Mouse (Mus musculus) small intestine, adult 2 months (tissue): Measurements from ENCODE around the gene Obox3. TPM values are rescaled to one million over a fixed set of nuclear protein-coding genes. Genes with fewer than 3 reads are reported as not detected.
"Not testable (repeated sequence)": the region's sequence is repeated elsewhere in the genome, so short reads cannot be mapped to it uniquely, and the experiment has no call there.

ENCODE experiments used
- H3K27ac ChIP-seq: fragments of 200-500 bp; 2 replicates; pipeline ENCODE4 v1.5.1; 2012; ENCODE audit warnings: low read depth, low read length, control low read depth, inconsistent platforms; ENCODE audit not compliant: insufficient read depth
- H3K27me3 ChIP-seq: fragments of 200-500 bp; 2 replicates; pipeline ENCODE4 v1.6.1; 2012; ENCODE audit warnings: mild to moderate bottlenecking, moderate library complexity, low read length, inconsistent platforms; ENCODE audit not compliant: control insufficient read depth, insufficient read depth
- H3K36me3 ChIP-seq: fragments of 200-500 bp; 2 replicates; pipeline ENCODE4 v1.6.1; 2012; ENCODE audit warnings: mild to moderate bottlenecking, low read length, control low read depth, inconsistent platforms; ENCODE audit not compliant: control insufficient read depth, insufficient read depth
- H3K4me1 ChIP-seq: fragments of 200-500 bp; 2 replicates; pipeline ENCODE4 v1.6.1; 2012; ENCODE audit warnings: low read length, inconsistent platforms, mixed read lengths; ENCODE audit not compliant: control insufficient read depth, insufficient read depth, insufficient read length
- H3K4me3 ChIP-seq: fragments of 200-500 bp; 2 replicates; pipeline ENCODE4 v1.5.1; 2012; ENCODE audit warnings: low read depth, mild to moderate bottlenecking, control low read depth, inconsistent platforms, low read length, moderate library complexity
- WGBS: fragments of 180-500 bp; shearing (Covaris S2); methylation state at CpG from one replicate; pipeline ENCODE4 v1.1.7; 2018; 5-methylcytosine and 5-hydroxymethylcytosine counted together
- polyA plus RNA-seq: library from polyadenylated mRNA; depleted of rRNA; stranded (reverse); fragments of >200 nt; gene quantifications from 2 replicates; pipeline ENCODE4 v1.2.3, GENCODE M21; 2012; rRNA removed

The Obox3 gene
- not detected in 2 replicates for polyA plus RNA-seq

DNA sequence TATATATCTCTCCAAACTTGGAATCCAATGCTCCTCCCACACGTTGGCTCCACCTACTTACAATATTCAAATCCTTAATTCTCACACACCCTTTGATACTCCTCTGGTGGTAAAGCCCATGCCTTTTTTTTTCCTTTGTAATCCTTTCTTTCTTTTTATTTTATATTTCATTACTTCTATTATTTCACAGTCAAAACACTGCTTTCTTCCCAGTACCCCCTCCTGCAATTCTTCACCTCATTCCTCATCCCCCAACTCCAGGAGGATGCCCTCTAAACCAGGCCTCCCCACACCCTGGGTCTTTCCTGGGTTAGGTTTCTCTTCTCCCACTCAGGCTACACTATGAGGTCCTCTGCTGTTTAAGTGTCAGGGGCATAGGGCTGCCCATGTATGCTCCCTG, at the start of gene Obox3:
Gene Obox3 (minus strand): TSS at position 101 of the 400 bp plus-strand sequence.
- not testable (repeated sequence) for H3K36me3 ChIP-seq, H3K4me3 ChIP-seq, H3K4me1 ChIP-seq, H3K27me3 ChIP-seq, H3K27ac ChIP-seq
- 39% methylated on average over 1 of the region's 1 CpGs for WGBS

DNA sequence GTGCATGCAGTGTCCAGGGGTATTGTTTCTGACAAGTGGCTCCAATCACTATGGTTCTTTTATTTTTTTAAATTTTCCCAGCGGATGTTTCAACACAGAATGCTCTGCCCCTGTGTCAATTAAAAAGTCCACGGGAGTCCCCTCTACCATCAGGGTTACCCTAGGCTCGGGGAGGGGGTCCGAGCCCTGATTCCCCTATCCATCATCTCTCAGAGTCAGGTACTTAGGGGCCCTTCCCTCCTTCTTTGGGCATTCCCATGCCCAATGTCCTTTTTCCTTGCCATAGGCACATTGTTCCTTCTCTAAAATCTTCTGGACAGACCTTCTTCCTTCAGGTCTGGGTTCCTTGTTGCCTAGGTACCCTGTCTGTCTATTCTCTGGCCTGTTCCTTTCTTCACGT, 130.3 kb downstream of the Obox3 start:
- WGBS = 71% methylated on average over 5 of the region's 5 CpGs

More for the DNA sequence above, 130.3 kb downstream of the Obox3 start:
- not testable (repeated sequence) for H3K4me3 ChIP-seq, H3K36me3 ChIP-seq, H3K27ac ChIP-seq, H3K27me3 ChIP-seq, H3K4me1 ChIP-seq

Other genes with a start within 250 kb of the Obox3 start
- not detected in 2 replicates for gene Obox5, start 110.2 kb upstream of the Obox3 start, polyA plus RNA-seq
- not detected in 2 replicates for gene Obox6, start 199.8 kb upstream of the Obox3 start, polyA plus RNA-seq
- not detected in 2 replicates for gene Crx, start 240.1 kb upstream of the Obox3 start, polyA plus RNA-seq
- not detected in 2 replicates for gene Crxos, start 242.7 kb upstream of the Obox3 start, polyA plus RNA-seq